Mouse (Mus musculus): ENCODE results near the gene Msantd2.

Msantd2 gene

GRCm38 (mm10) chr9:37543869-37544440 lies 54.8 kb downstream of the Msantd2 start:
- no peak for DNase-seq

GRCm38 (mm10) chr9:37544447-37545165 lies 55.5 kb downstream of the Msantd2 start:
- DNase-seq = peak; percentile 68

DNA sequence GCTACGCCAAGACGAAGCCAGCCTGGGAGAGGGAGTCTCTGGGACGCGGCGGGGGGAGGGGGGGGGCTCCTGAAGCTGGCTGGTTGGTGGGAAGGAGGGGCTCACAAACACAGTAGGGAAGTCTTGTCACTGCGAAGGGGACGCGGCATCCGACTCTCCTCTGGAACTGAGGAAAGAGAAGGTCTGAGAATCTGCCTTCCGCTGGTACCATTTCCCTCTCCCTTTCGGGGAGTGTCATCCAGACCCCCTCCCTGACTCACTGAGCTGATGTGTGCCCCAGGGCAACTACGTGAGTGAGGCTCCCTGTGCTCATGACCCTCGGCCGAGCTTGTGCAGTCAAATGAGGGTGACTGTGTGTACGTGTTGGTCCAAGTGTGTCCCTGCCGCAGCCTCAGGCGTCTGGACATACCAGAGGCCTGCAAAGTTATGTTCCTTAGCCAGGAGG lies 56.1 kb downstream of the Msantd2 start:
- no peak for DNase-seq

GRCm38 (mm10) chr9:37545847-37546452 lies 56.8 kb downstream of the Msantd2 start:
- DNase-seq = no peak

- DNase-seq = no peak
Measured at GRCm38 (mm10) chr9:37546889-37547288, 57.8 kb downstream of the Msantd2 start.

DNA sequence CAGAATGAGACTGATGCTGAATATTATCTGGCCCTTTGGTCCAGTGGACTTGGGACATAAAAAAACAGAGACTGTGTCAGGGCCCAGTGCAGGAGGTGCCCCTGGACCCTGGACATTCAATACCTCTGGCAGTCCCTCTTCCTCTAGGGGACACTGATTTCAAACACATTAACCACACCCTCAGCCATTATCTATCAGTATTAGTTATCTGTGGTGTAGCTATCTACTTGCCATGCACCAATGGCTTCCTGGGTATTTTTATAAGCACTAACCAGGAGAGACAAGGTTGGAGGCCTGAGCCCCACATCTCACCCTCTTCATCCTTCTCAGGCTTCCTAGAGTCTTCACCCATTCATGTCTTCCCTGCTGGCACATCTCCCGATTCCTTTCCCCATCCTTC lies 61.3 kb downstream of the Msantd2 start:
- DNase-seq = no peak

GRCm38 (mm10) chr9:37551751-37552531 lies 62.8 kb downstream of the Msantd2 start:
- peak; percentile 45 for DNase-seq

- peak; percentile 91 for DNase-seq
Measured at GRCm38 (mm10) chr9:37552536-37553293, 63.6 kb downstream of the Msantd2 start, which contains the start of gene Nrgn. TSS of gene Nrgn (minus strand) at chr9:37552904.

DNA sequence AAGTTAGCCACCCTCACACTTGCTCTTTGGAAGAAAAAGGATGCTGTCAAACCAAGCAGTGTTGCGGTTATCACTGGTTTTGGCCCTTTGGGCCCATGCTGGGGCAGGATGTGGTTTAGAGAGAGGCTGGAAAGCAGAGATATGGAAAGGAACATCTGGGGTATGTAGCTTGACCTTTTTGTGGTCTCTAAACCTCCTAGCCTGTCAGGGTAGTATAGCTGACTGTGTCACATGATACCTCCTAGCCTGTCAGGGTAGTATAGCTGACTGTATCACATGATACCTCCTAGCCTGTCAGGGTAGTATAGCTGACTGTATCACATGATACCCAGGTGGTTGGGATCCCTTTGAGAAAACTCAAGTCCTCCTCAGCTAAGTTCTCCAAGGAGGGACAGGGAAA lies 65.2 kb downstream of the Msantd2 start:
- no peak for DNase-seq

GRCm38 (mm10) chr9:37554838-37555748 lies 66.0 kb downstream of the Msantd2 start, which contains the start of gene Siae:
TSS of gene Siae (plus strand) at chr9:37555698.
- DNase-seq = peak; percentile 56

GRCm38 (mm10) chr9:37556366-37556765 lies 67.2 kb downstream of the Msantd2 start:
- DNase-seq = peak; percentile 60

- DNase-seq = no peak
Measured at GRCm38 (mm10) chr9:37560617-37561016, 71.5 kb downstream of the Msantd2 start.

DNA sequence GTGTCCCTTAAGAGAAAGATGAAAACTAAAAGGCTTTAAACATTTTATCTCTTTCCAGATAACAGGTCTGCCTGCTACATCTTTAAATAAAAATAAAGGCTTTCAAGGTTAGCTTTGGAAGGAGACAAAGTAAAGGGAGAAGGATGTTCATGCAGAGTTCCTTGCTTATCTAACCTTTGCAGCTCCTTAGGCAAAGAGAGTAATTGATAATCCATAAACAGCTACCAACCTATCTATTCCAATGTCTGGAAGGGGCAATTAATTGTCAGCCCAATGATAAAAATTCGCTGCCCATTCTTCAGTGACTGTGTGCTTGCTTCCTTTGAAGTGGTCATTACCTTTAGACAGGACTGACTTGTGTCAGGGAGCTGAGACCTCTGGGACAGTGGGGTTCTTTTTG lies 74.7 kb downstream of the Msantd2 start:
- DNase-seq = no peak

DNA sequence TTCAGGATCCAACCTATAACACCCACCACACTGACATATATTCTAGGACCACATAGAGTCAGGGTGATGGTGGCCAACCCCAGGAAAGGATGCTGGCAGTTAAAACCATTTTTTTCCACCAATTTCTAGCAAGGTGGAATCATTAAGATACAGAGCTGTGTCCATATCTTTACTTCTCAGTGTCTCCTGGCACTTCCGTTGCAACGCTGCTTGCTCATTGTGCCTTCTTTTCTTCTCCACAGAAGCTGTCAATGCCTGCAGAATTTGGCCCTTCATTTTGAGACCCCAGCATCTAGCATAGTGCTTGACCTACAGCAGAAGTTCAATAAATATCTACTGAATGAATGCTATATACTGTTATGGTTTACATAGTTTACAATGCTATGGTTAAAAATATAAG lies 77.9 kb downstream of the Msantd2 start:
- no peak for DNase-seq

GRCm38 (mm10) chr9:37567454-37567853 lies 78.3 kb downstream of the Msantd2 start:
- DNase-seq = no peak

- no peak for DNase-seq
Measured at GRCm38 (mm10) chr9:37567892-37568604, 78.9 kb downstream of the Msantd2 start.

- no peak for DNase-seq
Measured at GRCm38 (mm10) chr9:37568605-37569214, 79.6 kb downstream of the Msantd2 start.

DNA sequence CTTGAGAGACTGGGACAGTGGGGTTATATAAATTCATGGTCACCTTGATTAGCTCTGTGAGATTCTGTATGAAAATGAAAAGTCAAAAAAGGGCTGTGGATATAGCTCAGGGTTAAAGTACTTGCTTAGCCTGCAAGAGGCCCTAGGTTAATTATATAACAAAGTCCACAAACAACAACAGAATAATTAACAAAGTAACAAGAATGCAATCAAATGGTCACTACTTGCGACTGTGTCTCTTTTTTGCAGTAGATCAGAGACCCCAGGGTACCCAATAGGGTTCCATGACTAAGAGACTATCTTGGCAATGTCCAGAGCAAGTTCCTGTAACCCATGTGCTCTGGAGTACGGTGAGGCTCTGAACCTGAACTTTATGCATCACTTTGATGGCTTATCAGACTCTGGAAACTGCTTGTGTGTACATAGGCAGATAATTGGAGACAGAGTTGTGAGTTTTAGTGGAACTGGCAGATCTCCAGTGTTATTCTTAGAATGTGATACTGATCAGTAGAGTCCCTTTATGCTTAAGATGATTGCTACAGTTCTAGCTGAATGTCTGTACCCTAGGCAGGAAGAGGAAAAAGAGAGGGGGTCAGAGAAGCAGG lies 80.2 kb downstream of the Msantd2 start:
- no peak for DNase-seq

DNA sequence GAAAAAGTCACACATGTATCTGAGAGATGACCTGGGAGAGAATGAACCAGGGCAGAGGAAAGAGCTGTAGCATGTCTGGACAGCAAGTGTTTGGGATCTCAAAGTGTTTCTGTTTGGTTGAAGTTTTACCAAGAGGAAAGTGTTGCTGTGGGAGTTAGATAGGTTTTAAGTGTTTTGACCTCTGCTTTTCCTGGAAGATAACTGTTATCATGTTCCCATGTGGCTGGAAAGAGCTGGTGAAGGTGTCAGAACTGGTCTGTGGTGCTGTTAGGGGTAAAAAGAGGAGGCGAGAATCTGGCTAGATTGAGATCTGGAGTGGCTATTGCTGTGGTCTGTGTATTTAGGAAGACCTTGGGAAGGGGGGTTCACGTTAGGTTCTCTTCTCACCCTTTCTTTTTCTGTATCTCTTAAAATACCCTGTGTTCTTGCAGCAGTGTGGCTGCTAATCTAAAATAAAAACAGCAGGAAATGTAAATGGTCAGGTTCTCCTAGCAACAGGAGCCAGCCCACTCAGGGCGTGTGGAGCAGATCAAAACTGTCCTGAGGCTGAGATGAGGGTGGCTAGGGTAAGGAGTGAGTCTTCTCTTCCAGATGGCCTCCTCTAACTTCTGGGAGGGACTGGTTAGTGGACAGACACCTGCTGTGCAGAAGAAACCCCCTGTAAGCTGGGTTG lies 83.2 kb downstream of the Msantd2 start:
- no peak for DNase-seq
